Mouse (Mus musculus) right cerebral cortex, postnatal 10 days (tissue): Measurements from ENCODE around the gene Rbl1.
"Not testable (repeated sequence)": the region's sequence is repeated elsewhere in the genome, so short reads cannot be mapped to it uniquely, and the experiment has no call there.

Experiments
- DNase-seq, 2 experiments: peaks; one replicate each; pipeline ENCODE4 v3.0.0; 2021; ENCODE audit warnings: low spot score in 2 of 2

The Rbl1 gene

GRCm38 (mm10) chr2:157204366-157205218 is at the start of gene Rbl1:
TSS of gene Rbl1 (minus strand) at chr2:157204534.
- DNase-seq = peak; percentile 92 to 94

GRCm38 (mm10) chr2:157248111-157248510 is 43.8 kb upstream of the Rbl1 start:
- no peak for DNase-seq

- no peak for DNase-seq
Observed at GRCm38 (mm10) chr2:157245603-157246002, 41.3 kb upstream of the Rbl1 start.

- no peak for DNase-seq
Observed at GRCm38 (mm10) chr2:157245001-157245400, 40.7 kb upstream of the Rbl1 start.

- no peak for DNase-seq
Observed at GRCm38 (mm10) chr2:157235946-157236345, 31.6 kb upstream of the Rbl1 start.

GRCm38 (mm10) chr2:157221916-157222315 is 17.6 kb upstream of the Rbl1 start:
- not testable (repeated sequence) for DNase-seq

- DNase-seq = no peak
Observed at GRCm38 (mm10) chr2:157220108-157220507, 15.8 kb upstream of the Rbl1 start.

- no peak for DNase-seq
Observed at GRCm38 (mm10) chr2:157211731-157212130, 7.4 kb upstream of the Rbl1 start.

GRCm38 (mm10) chr2:157203459-157204365 is 622 bp downstream of the Rbl1 start:
- DNase-seq = peak; percentile 57 to 60

GRCm38 (mm10) chr2:157203026-157203425 is 1.3 kb downstream of the Rbl1 start:
- no peak for DNase-seq

- no peak for DNase-seq
Observed at GRCm38 (mm10) chr2:157202361-157202760, 2.0 kb downstream of the Rbl1 start.

GRCm38 (mm10) chr2:157201081-157201830 is 3.1 kb downstream of the Rbl1 start:
- peak in 1 of 2 experiments; percentile 23 for DNase-seq

GRCm38 (mm10) chr2:157198405-157198804 is 5.9 kb downstream of the Rbl1 start:
- not testable (repeated sequence) for DNase-seq

- no peak for DNase-seq
Observed at GRCm38 (mm10) chr2:157190651-157191050, 13.7 kb downstream of the Rbl1 start.

GRCm38 (mm10) chr2:157187223-157187622 is 17.1 kb downstream of the Rbl1 start:
- no peak for DNase-seq

GRCm38 (mm10) chr2:157186504-157186903 is 17.8 kb downstream of the Rbl1 start:
- DNase-seq = no peak

- DNase-seq = no peak
Observed at GRCm38 (mm10) chr2:157185022-157185660, 19.2 kb downstream of the Rbl1 start.

- no peak for DNase-seq
Observed at GRCm38 (mm10) chr2:157178167-157178566, 26.2 kb downstream of the Rbl1 start.

- no peak for DNase-seq
Observed at GRCm38 (mm10) chr2:157176248-157176647, 28.1 kb downstream of the Rbl1 start.

GRCm38 (mm10) chr2:157174416-157174815 is 29.9 kb downstream of the Rbl1 start:
- DNase-seq = no peak

GRCm38 (mm10) chr2:157173555-157173954 is 30.8 kb downstream of the Rbl1 start:
- DNase-seq = no peak
